Mouse (Mus musculus): ENCODE measurements around the gene H2afj. TPM values are rescaled to one million over a fixed set of nuclear protein-coding genes. Genes with fewer than 3 reads are reported as not detected.

H2afj gene
- polyA plus RNA-seq, 1 experiment = 31.3 TPM

DNA sequence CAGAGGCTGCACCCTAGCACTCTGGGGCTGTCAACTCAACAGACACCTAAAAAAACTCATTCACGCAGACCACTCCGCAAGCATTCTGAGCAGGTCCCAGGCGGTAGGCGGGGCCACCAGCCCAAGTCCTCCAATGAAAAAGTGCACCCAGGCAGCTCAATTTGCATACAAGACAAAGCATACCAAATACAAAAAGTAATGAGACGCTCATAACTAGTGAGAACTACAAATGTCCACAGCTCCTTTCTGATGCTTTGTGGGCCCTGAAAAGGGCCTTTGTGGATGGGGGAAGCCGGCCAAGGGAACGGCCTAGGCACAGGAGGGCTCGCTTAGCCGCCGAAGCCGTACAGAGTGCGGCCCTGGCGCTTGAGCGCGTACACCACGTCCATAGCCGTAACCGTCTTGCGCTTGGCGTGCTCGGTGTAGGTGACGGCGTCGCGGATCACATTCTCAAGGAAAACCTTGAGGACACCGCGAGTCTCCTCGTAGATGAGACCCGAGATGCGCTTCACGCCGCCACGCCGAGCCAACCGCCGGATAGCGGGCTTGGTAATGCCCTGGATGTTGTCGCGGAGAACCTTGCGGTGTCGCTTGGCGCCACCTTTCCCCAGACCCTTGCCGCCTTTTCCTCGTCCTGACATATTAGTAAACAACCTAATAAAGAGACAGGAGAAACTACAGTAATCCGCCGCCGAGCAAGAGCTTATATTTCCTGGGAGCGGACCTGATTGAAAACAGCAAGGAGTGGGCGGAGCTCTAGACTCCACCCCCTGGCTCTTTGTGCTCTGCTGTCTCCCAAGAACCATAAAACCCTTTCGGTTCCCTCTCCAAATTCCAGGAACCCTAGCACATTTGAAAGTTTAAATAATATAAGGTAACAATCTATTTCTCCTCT lies 4.1 kb upstream of the H2afj start, which contains the start of gene Hist4h4:
TSS of gene Hist4h4 (minus strand) at position 677 of the 895 bp plus-strand sequence.
- peak within 1 kb of the TSS; percentile 42 for H3K4me3 ChIP-seq (ENCODE audit: insufficient read depth, low read length)
- peak within 1 kb of the TSS; percentile 90 for H3K27ac ChIP-seq (ENCODE audit: insufficient read depth, low read length)
- H3K4me1 ChIP-seq (ENCODE audit: control insufficient read depth, insufficient read depth, low read length) = no peaks in the 10 kb centered on the region; the same call in 1 of the 2 replicates
- TF ChIP-seq POLR2A (IDR thresholded peaks at IDR 0.05; ENCODE audit: low read depth, low read length) (peak; percentile 98), CTCF (IDR thresholded peaks at IDR 0.05; ENCODE audit: borderline replicate concordance, insufficient read depth, low read length) (no peak)

- H3K4me3 ChIP-seq (ENCODE audit: insufficient read depth, low read length) = no peak overlapping the region; the same call in 1 of the 2 replicates
- no peak for TF ChIP-seq POLR2A (IDR thresholded peaks at IDR 0.05; ENCODE audit: low read depth, low read length)
- no peak for TF ChIP-seq CTCF (IDR thresholded peaks at IDR 0.05; ENCODE audit: borderline replicate concordance, insufficient read depth, low read length)
- H3K4me1 ChIP-seq (ENCODE audit: control insufficient read depth, insufficient read depth, low read length) = no peaks in the 10 kb centered on the region; the same call in 1 of the 2 replicates
- peak overlapping the region; percentile 69 for H3K27ac ChIP-seq (ENCODE audit: insufficient read depth, low read length)
These were observed 3.2 kb upstream of the H2afj start for GRCm38 (mm10) chr6:136804705-136805408.

- Histone ChIP-seq H3K4me1 (ENCODE audit: control insufficient read depth, insufficient read depth, low read length) (no peaks in the 10 kb centered on the region; the same call in 1 of the 2 replicates), H3K4me3 (ENCODE audit: insufficient read depth, low read length) (no peak overlapping the region), H3K27ac (ENCODE audit: insufficient read depth, low read length) (no peak overlapping the region)
- TF ChIP-seq POLR2A (IDR thresholded peaks at IDR 0.05; ENCODE audit: low read depth, low read length) (no peak), CTCF (IDR thresholded peaks at IDR 0.05; ENCODE audit: borderline replicate concordance, insufficient read depth, low read length) (no peak)
These were observed 2.7 kb upstream of the H2afj start for GRCm38 (mm10) chr6:136805409-136805775.

- H3K4me1 ChIP-seq (ENCODE audit: control insufficient read depth, insufficient read depth, low read length) = no peaks in the 10 kb centered on the region; the same call in 1 of the 2 replicates
- no peak overlapping the region for H3K27ac ChIP-seq (ENCODE audit: insufficient read depth, low read length)
- TF ChIP-seq POLR2A (IDR thresholded peaks at IDR 0.05; ENCODE audit: low read depth, low read length) (no peak), CTCF (IDR thresholded peaks at IDR 0.05; ENCODE audit: borderline replicate concordance, insufficient read depth, low read length) (no peak)
- H3K4me3 ChIP-seq (ENCODE audit: insufficient read depth, low read length) = no peak overlapping the region
These were observed 1.2 kb upstream of the H2afj start for GRCm38 (mm10) chr6:136806819-136807218.

DNA sequence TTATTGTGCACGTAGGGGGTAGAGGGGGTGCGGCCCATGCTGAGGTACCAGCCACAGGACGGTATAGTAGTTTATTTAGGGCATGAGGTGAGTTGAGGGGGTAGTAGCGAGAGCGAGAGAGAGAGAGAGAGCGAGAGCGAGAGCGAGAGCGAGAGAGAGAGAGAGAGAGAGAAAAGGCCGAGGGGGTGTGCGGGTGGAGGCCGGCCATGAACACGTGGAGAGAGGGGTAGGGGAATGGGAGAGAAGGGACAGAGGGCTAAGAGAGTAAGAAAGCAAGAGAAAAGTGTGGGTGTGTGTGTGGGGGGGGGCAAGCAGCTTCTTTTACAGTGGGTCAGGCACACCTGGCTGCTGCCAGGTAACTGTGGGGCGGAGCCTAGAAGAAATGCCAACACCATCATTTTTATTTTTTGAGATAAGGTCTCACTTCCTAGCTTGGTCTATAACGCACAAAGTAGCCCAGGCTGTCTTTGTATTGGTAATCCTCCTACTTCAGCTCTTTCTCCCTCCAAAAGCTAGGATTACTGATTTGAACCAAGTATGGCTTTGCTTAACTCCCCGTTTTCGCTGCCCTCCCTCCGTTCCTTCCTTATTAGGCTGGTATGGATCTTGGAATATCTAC lies 540 bp upstream of the H2afj start:
- no peak for TF ChIP-seq POLR2A (IDR thresholded peaks at IDR 0.05; ENCODE audit: low read depth, low read length)
- no peak for TF ChIP-seq CTCF (IDR thresholded peaks at IDR 0.05; ENCODE audit: borderline replicate concordance, insufficient read depth, low read length)
- Histone ChIP-seq H3K4me1 (ENCODE audit: control insufficient read depth, insufficient read depth, low read length) (no peaks in the 10 kb centered on the region; the same call in 1 of the 2 replicates), H3K4me3 (ENCODE audit: insufficient read depth, low read length) (peak overlapping the region; percentile 38), H3K27ac (ENCODE audit: insufficient read depth, low read length) (peak overlapping the region; percentile 65)

DNA sequence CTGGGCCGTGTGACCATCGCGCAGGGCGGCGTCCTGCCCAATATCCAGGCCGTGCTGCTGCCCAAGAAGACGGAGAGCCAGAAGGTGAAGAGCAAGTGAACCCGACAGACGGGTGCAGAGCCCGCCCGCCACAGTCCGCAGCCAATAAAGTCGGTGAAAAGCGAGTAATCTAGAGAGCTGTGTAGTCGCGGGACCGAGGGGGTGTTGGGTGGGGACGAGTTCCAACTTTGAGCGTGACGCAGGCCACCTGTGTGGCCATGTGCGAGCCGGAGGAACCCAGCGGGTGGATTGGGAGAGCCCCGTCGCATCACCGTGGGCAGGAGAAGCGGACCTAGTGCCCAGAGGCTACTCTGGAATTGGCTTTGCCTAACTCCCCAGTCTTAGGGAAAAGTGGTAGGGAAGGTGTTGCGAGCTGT lies 595 bp downstream of the H2afj start:
- Histone ChIP-seq H3K27ac (ENCODE audit: insufficient read depth, low read length) (peak overlapping the region; percentile 79), H3K4me3 (ENCODE audit: insufficient read depth, low read length) (peak overlapping the region; percentile 97), H3K4me1 (ENCODE audit: control insufficient read depth, insufficient read depth, low read length) (no peaks in the 10 kb centered on the region; the same call in 1 of the 2 replicates)
- TF ChIP-seq CTCF (IDR thresholded peaks at IDR 0.05; ENCODE audit: borderline replicate concordance, insufficient read depth, low read length) (no peak), POLR2A (IDR thresholded peaks at IDR 0.05; ENCODE audit: low read depth, low read length) (no peak)

- Histone ChIP-seq H3K27ac (ENCODE audit: insufficient read depth, low read length) (peak overlapping the region; percentile 79), H3K4me1 (ENCODE audit: control insufficient read depth, insufficient read depth, low read length) (no peaks in the 10 kb centered on the region; the same call in none of the 2 replicates), H3K4me3 (ENCODE audit: insufficient read depth, low read length) (peak overlapping the region; percentile 97)
- TF ChIP-seq POLR2A (IDR thresholded peaks at IDR 0.05; ENCODE audit: low read depth, low read length) (no peak; the same call in 1 of the 2 replicates), CTCF (IDR thresholded peaks at IDR 0.05; ENCODE audit: borderline replicate concordance, insufficient read depth, low read length) (no peak)
These were observed 1.0 kb downstream of the H2afj start for GRCm38 (mm10) chr6:136809077-136809476.

DNA sequence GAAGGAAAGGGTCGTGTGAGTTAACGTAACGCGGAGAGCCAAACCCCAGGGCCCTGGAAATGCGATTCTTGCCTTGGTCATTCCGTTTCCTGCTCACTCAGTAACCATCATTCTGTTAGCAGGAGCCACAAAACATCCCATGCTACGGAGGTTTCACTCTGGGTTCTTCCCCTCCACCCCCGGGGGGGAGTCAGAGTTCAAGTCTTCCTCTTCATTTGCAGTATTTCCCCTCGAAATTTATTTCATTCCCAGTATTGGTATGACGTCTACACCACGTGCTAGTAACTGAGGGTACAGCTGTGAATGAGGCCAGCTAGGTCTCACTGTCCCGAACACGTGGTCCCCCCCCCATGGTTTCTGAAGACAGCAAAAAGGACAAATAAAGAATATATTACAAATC lies 1.6 kb downstream of the H2afj start:
- Histone ChIP-seq H3K27ac (ENCODE audit: insufficient read depth, low read length) (no peak overlapping the region), H3K4me1 (ENCODE audit: control insufficient read depth, insufficient read depth, low read length) (no peaks in the 10 kb centered on the region; the same call in none of the 2 replicates), H3K4me3 (ENCODE audit: insufficient read depth, low read length) (peak overlapping the region; percentile 97)
- no peak for TF ChIP-seq CTCF (IDR thresholded peaks at IDR 0.05; ENCODE audit: borderline replicate concordance, insufficient read depth, low read length)
- no peak for TF ChIP-seq POLR2A (IDR thresholded peaks at IDR 0.05; ENCODE audit: low read depth, low read length)

DNA sequence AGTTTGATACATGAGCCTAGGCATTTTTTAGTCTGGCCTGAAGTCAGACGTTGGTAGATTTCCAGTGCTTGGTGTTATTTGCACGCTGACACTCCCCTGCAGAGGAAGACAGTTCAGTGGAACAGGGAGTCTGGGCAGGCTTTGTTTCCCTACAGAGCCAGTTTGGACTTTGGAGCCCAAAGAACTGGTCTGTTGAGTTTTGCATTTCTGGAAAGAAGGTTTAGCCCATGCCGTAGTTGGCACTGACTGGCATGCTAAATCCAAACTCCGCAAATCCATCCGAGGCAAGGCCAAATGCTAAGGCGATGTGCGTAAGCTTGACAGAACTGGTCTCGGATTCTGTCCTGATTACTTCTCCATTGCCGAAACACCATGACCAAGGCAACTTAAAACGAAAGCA lies 3.2 kb downstream of the H2afj start:
- TF ChIP-seq POLR2A (IDR thresholded peaks at IDR 0.05; ENCODE audit: low read depth, low read length) (no peak; the same call in 1 of the 2 replicates), CTCF (IDR thresholded peaks at IDR 0.05; ENCODE audit: borderline replicate concordance, insufficient read depth, low read length) (no peak)
- Histone ChIP-seq H3K4me3 (ENCODE audit: insufficient read depth, low read length) (no peak overlapping the region), H3K4me1 (ENCODE audit: control insufficient read depth, insufficient read depth, low read length) (no peaks in the 10 kb centered on the region; the same call in none of the 2 replicates), H3K27ac (ENCODE audit: insufficient read depth, low read length) (no peak overlapping the region)
